Mouse (Mus musculus) cerebellum, adult (tissue): ENCODE measurements around the gene Clec10a.

ENCODE experiments used
- ATAC-seq: cut with Nextera tagmentation; 2 replicates; pipeline ENCODE4 v1.9.2; 2017; ENCODE audit warnings: mild to moderate bottlenecking, moderate library complexity, mixed read lengths; ENCODE audit not compliant: insufficient number of reproducible peaks, low FRiP score, low TSS enrichment

The Clec10a gene

DNA sequence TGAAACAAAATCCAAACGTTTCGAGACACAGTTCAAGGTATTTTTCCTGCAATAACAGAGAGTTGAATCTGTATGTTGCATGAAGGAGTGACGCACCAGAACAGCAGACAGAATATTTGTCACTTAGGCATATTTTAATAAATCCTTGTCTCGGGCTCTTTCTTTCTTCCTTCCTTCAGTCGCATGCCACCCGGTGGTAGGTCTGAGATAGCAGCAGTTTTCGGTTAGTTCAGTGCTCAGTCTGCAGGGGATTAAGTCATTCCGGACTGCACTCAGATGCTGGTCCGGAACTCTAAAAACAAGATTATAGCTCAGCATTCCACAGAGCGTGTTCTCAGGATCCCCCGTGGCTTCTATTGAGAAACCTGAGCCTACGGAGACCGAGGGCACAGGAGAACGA is 23.4 kb downstream of the Clec10a start:
- ATAC-seq = no peak

DNA sequence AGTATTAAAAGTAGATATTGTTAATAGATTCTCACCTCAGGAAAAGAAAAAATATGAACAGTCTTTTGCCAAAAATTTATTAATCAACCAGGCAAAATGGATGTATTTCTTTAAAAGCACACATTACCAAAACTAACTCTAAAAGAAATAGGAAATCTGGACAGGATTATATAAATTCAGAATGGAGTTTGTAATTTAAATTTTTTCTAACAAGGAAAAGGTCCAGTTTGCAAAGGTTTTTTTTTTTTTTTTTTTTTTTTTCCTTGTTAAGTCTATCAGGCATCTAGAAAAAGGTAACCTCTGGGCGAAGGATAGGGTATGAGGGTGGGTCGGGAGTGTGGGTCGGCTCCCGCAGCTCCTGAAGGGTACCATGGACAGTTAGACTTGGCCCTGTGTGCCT is 24.5 kb downstream of the Clec10a start:
- ATAC-seq = no peak

DNA sequence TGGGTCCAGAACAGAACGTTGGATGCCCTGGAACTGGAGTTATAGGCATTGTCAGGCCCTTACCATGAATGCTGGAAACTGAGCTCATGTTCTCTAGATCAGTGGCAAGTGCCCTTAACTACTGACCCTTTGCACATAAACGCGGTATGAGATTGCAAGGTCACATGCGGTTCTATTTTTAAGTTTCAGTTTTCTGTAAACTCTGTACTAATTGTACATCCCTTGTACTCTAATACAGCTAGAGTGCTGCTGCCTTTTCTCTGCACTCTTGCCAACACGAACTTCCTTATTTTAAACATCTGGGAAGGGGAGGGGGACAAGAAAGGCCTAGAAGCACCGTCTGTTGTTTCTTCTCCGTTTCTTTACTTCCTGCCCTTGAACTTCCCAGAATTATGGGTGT is 29.1 kb downstream of the Clec10a start:
- no peak for ATAC-seq

DNA sequence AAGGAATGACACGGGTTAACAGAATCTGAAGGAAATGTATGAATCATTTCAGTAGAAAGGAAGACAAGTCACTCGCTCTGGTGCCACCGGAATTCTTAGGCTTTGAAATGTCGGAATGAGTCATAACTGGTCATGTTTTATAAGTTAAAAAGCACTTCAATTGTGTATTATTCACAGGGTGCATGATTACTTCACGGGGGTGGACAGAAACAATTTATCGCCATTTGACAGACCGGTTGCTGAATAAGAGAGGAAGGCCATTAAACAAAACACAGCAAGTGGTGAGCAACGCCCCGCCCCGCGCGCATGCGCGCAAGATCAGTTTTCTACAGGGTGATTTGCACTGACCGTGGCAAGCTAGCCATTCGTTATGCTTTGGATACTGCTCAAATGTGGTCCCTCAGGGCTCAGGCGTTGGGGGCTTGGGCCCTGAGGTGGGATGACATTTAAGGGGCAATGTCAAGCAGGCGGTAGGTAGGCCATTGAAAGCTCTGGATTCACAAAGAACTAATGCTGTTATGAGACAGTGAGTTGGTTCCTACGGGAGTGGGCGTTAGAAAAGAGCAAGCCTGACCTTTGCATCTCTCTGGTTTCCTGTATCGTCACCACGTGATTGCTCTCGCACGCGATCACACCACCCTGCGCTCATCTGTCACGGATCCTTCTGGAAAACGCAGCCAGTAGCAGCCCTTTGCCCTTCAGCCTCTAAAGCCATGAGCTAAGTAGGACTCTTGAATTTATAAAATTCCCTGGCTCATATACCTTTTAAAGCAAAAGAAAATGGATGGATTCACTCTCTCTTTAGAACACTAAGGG is 33.5 kb downstream of the Clec10a start:
- ATAC-seq = no peak

DNA sequence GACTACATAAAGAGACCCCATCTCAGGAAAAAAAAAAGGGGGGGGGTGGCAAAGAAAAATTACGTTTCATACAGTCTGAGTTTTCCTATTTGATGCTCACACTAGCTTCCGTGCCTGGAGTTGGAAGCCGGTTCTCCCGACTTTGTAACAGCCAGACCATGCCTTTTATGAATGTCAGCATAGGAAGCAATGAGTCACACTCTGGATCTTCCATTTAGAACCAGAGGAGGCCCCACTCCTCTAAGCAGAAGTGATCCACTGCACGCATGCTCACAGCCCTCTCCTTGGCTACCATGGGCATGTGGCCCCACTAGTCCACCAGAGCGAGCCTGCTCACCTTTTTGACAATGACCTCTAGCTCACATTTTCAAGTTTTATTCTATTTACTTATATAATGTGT is 35.2 kb downstream of the Clec10a start:
- ATAC-seq = no peak

DNA sequence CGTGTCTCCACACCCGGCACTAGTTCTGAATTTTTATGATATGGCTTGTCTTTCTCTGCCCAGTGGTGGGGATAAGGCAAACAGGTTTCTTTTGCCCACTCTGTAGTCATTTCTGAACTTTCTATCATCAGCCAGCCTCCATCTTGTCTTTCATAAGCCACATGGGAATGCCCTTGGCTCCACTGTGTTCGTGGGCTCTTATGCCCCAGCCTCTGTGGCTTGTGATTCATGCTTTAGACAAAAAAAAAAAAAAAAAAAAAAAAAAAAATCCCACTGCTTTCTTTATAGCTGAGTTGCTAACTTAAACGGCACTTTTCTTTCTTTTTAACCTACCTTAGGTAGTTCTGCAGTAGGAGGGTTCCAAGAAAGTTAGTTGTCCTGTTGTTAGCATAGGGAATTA is 36.2 kb downstream of the Clec10a start:
- no peak for ATAC-seq

- no peak for ATAC-seq
Observed at GRCm38 (mm10) chr11:70193354-70194285, 37.6 kb downstream of the Clec10a start.

- ATAC-seq = no peak
Observed at GRCm38 (mm10) chr11:70198332-70198731, 42.3 kb downstream of the Clec10a start.

- ATAC-seq = no peak
Observed at GRCm38 (mm10) chr11:70199107-70199506, 43.1 kb downstream of the Clec10a start.

GRCm38 (mm10) chr11:70200036-70200608 is 44.1 kb downstream of the Clec10a start:
- no peak for ATAC-seq

DNA sequence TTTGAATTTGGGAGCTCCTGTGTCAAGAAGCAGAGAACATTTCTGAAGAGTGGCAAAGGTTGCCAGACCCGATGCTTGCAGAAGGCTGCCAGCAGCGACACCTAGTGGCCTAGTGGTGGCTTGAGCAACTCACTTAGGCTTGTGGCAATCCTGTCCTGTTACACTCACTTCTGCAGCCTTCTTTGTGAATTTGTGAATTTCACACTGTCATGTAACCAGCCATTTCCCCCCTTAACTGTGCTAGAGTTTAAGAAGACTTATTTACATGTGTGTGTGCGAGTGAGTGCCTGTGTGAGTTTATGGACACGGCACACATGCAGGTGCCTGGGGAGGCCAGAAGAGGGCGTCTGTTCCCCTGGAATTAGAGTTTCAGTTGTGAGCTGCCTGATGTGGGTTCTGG is 45.7 kb downstream of the Clec10a start:
- ATAC-seq = 0 out of 2 replicates have a peak, but pooled peaks have one; percentile 31

DNA sequence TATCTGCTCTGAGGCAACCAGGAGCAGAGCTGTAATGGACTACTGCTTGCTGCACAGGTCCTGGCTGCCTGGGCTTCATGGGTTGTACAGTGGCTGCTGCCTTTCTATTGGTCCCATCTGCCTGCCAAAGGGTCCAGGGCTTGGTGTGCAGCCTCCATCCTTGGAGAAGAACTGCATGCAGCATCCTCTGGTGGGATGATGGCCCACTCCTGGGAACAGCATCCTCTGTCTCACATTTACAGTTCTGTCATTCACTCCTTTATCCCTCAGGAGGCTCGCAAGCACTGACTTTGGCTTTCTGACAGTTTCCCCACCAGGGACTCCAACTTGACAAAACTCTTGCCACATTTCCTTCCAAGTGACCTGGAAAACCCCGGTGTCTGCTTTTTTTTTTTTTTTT is 50.8 kb downstream of the Clec10a start:
- ATAC-seq = no peak

- no peak for ATAC-seq
Observed at GRCm38 (mm10) chr11:70207283-70207682, 51.3 kb downstream of the Clec10a start.

DNA sequence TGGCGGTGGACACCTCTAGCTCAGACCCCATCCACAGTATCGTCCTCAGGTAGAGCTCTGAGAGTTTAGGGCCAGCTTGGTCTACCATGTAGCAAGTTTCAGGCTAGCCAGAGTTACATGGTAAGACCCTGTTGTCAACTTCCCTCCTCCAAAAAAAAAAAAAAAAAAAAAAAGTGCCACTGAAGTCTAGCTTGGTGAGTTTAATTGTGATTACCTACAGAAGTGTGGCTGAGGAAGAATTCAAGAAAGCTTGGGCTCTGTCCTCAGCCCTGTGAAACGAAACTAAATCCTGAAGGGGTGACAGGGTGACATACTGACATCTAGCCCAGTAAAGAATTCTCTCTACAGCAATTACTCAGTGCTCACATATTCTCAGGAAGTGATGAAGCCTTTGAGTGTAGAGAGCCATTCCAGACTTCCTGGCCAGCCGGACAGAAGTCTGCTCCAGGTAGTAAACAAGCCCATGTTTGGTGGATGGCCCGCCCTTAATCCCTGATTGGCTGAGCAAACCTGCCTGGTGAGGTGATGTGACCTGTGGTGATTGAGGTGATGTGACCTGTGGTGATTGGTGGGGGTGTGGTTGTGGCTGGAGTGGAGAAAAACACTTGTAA is 52.9 kb downstream of the Clec10a start:
- ATAC-seq = no peak

DNA sequence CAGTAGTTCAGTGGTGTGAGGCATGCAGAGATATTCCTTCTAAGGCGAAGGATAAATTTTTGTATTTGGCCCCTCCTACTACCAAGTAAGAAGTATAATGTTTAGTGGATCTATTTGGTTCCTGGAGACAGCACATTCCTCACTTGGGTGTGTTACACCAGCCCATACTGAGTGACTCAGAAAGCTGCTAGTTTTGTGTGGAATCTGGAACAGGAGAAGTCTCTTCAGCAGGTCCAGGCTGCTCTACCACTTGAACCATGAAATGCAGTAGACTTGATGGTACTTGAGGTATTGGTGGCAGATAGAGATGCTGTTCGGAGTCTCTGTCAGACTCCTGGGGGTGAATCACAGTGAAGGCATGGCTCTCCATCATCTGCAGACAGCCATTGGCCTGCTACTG is 54.7 kb downstream of the Clec10a start:
- ATAC-seq = no peak

- no peak for ATAC-seq
Observed at GRCm38 (mm10) chr11:70211972-70212371, 56.0 kb downstream of the Clec10a start.

- no peak for ATAC-seq
Observed at GRCm38 (mm10) chr11:70212423-70212822, 56.4 kb downstream of the Clec10a start, which contains the start of gene Slc16a11. TSS of gene Slc16a11 (plus strand) at chr11:70212752.

DNA sequence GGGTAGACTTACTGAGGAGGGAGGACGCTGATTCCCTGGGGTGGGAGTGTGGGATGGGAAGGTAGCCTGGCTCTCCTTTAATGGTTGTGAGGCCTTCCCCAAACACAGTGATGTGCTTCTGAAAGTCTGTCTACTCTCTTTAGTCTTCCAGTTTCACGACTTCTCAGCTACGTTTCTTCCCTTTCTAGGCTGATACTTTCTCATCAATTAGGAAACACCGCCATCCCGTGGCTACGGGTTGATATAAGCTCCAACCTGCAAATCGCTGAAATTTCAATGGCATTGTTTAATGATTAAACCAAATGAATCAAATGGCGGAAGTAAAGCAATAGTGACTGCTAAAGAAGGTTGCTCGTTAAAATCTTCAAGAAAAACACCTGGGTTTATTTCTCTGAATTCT is 56.9 kb downstream of the Clec10a start:
- ATAC-seq = no peak

DNA sequence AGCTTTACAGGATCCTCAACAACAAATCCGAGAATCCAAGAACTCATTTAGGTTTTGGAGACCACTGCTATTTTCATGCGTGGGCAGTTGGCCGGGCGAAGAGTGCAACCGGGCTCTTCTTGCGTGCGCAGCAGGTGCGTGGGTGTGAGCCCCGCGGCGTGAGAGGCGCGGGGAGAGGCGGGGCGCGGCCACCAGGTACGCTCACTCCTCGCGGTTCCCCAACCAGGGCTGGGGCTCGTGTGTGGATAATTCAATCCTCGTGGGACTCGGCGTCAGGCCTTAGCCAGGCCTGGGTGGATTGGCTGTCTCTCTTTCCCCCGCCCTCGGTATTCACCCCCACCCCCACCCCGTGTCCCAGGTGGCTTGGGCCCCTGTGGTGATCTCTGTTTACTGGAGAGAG is 57.7 kb downstream of the Clec10a start:
- ATAC-seq = peak; percentile 46; the same call in 1 of the 2 replicates

- peak; percentile 17; the same call in 1 of the 2 replicates for ATAC-seq
Observed at GRCm38 (mm10) chr11:70214191-70214855, 58.3 kb downstream of the Clec10a start.
